Mouse (Mus musculus) heart, postnatal 0 days (tissue): Measurements from ENCODE around the gene Aoc3.

Experiments used
- CTCF ChIP-seq: IDR thresholded peaks from 2 replicates; pipeline ENCODE4 v1.5.1; 2016; ENCODE audit warnings: antibody characterized with exemption, control low read depth, low read depth
- EP300 ChIP-seq: IDR thresholded peaks from 2 replicates; pipeline ENCODE4 v1.6.1; 2016; ENCODE audit warnings: antibody characterized with exemption, low read depth

- TF ChIP-seq CTCF = no peak
- TF ChIP-seq EP300 = no peak
Measured at GRCm38 (mm10) chr11:101355916-101356315, 25.5 kb downstream of the Aoc3 start.
